Mouse (Mus musculus): ENCODE results near the gene Brd4. TPM values are rescaled to one million over a fixed set of nuclear protein-coding genes. Genes with fewer than 3 reads are reported as not detected.

The Brd4 gene
- total and polyA plus RNA-seq, 3 experiments = 12.3 to 91.4 TPM; not detected in 1

DNA sequence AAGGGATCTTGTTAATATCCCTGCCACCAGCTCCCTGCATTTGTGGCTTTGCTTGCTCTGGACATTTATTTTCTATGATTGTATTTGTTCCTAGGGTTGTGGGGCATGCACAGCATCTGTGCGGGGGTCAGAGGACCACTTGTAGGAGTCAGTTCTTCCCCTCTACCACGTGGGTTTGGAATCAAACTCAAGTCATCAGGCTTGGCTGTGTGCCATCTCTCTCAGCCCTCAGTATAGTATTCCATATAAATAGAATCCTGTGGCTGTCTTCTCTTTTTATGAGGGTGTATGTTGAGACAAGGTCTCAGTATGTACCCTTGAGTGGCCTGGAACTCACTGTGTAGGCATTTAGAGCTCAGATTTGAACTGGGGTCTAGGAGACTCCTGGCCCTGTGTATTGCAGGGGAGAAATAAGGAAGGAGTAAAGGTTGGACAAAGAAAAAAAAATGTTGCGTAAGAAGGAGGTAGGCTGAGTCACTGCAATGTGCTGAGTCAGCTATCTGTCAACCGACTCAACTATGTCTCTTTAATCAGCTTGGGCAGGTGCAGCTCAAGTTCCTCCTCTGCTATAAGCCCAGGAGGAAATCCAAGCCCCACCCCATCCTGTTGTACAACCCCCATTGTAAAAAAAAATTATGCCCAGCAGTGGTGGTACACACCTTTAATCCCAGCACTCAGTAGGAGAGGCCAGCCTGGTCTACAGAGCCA, 114.8 kb downstream of the Brd4 start:
- H3K9me3 ChIP-seq (replicated peaks; ENCODE audit: insufficient read depth, low read length) = no peaks in the 10 kb centered on the region
- peak; percentile 96 for DNase-seq (ENCODE audit: low read depth, low spot score)
- no peaks in the 10 kb centered on the region for H3K79me2 ChIP-seq (ENCODE audit: control insufficient read depth, insufficient read depth, low read length, poor library complexity)
- no peak overlapping the region for H3K4me3 ChIP-seq (ENCODE audit: control insufficient read depth in 1 of 2, insufficient read depth in 1 of 2, low read depth in 2 of 2, low read length in 2 of 2)
- peaks cover 15 to 34% of the 10 kb centered on the region in 2 experiments for H3K4me1 ChIP-seq (ENCODE audit: control insufficient read depth in 1 of 2, insufficient read depth in 2 of 2, low read length in 2 of 2)
- peak overlapping the region; percentile 84 for H3K27ac ChIP-seq (ENCODE audit: control insufficient read depth, low read depth, low read length)
- peak overlapping the region; percentile 11; the same call in 1 of the 2 replicates for H3K9ac ChIP-seq (ENCODE audit: control insufficient read depth, low read depth, low read length, poor library complexity, severe bottlenecking)
- H3K27me3 ChIP-seq (ENCODE audit: control insufficient read depth in 1 of 2, insufficient read depth in 2 of 2, low read length in 2 of 2) = no peaks in the 10 kb centered on the region
- peaks cover 0 to 27% of the 10 kb centered on the region in 2 experiments; a peak in 2 of 4 replicates for H3K36me3 ChIP-seq (ENCODE audit: control insufficient read depth in 1 of 2, insufficient read depth in 2 of 2, low read length in 2 of 2)
- TF ChIP-seq MAX (IDR thresholded peaks at IDR 0.05; ENCODE audit: low read length) (peak; percentile 72), E2F4 (IDR thresholded peaks at IDR 0.05; ENCODE audit: borderline replicate concordance, low read depth, low read length) (no peak), NRF1 (IDR thresholded peaks at IDR 0.05; ENCODE audit: insufficient read depth, low read depth, low read length, poor library complexity, severe bottlenecking) (no peak), POLR2AphosphoS5 (IDR thresholded peaks at IDR 0.05; ENCODE audit: borderline replicate concordance, low read depth, low read length) (no peak), ZC3H11A (IDR thresholded peaks at IDR 0.05; ENCODE audit: low read depth, low read length) (no peak), ZKSCAN1 (IDR thresholded peaks at IDR 0.05; ENCODE audit: low read depth, low read length) (no peak), POLR2AphosphoS2 (IDR thresholded peaks at IDR 0.05; ENCODE audit: low read length) (no peak), TBP (IDR thresholded peaks at IDR 0.05; ENCODE audit: low read depth, low read length) (no peak), MEF2A (IDR thresholded peaks at IDR 0.05; ENCODE audit: extremely low read depth, insufficient replicate concordance, low read depth, low read length, poor library complexity, severe bottlenecking) (no peak), ETS1 (IDR thresholded peaks at IDR 0.05; ENCODE audit: low read depth, low read length) (peak; percentile 96), MAFK (IDR thresholded peaks at IDR 0.05; ENCODE audit: borderline replicate concordance, low read depth, low read length) (peak; percentile 100), BHLHE40 (IDR thresholded peaks at IDR 0.05; ENCODE audit: borderline replicate concordance, low read depth, low read length) (no peak; the same call in 1 of the 2 replicates), SIN3A (IDR thresholded peaks at IDR 0.05; ENCODE audit: low read length) (peak; percentile 68), HCFC1 (IDR thresholded peaks at IDR 0.05; ENCODE audit: low read depth, low read length) (no peak), CTCF (IDR thresholded peaks at IDR 0.05 in 2 of 3, conservative IDR thresholded peaks at IDR 0.05 in 1 of 3; ENCODE audit: control insufficient read depth in 1 of 3, insufficient read depth in 1 of 3, low read depth in 2 of 3, low read length in 3 of 3, poor library complexity in 1 of 3, severe bottlenecking in 1 of 3) (no peak), ELF1 (IDR thresholded peaks at IDR 0.05; ENCODE audit: low read depth, low read length) (no peak), MAZ (IDR thresholded peaks at IDR 0.05; ENCODE audit: low read depth, low read length) (no peak), ZNF384 (IDR thresholded peaks at IDR 0.05; ENCODE audit: low read depth, low read length) (peak; percentile 93), MXI1 (IDR thresholded peaks at IDR 0.05; ENCODE audit: low read depth, low read length) (peak; percentile 58; the same call in 1 of the 2 replicates), MYB (IDR thresholded peaks at IDR 0.05; ENCODE audit: low read depth, low read length) (peak; percentile 83), USF2 (IDR thresholded peaks at IDR 0.05; ENCODE audit: borderline replicate concordance in 1 of 2, insufficient read depth in 1 of 2, low read depth in 1 of 2, low read length in 2 of 2) (no peak), USF1 (IDR thresholded peaks at IDR 0.05; ENCODE audit: low read depth, low read length) (peak; percentile 69), EP300 (IDR thresholded peaks at IDR 0.05; ENCODE audit: low read depth in 1 of 2, low read length in 2 of 2) (peak; percentile 93 to 96), JUND (IDR thresholded peaks at IDR 0.05; ENCODE audit: low read depth, low read length) (peak; percentile 86), CHD2 (IDR thresholded peaks at IDR 0.05; ENCODE audit: low read length) (no peak), TAL1 (IDR thresholded peaks at IDR 0.05; ENCODE audit: low read length) (peak; percentile 70), POLR2A (IDR thresholded peaks at IDR 0.05; ENCODE audit: control insufficient read depth in 1 of 2, insufficient read depth in 1 of 2, low read depth in 1 of 2, low read length in 2 of 2, poor library complexity in 1 of 2) (peak in 1 of 2 experiments; percentile 41; a peak in 1 of 4 replicates), MYC (IDR thresholded peaks at IDR 0.05; ENCODE audit: low read depth, low read length) (peak; percentile 80), NELFE (IDR thresholded peaks at IDR 0.05; ENCODE audit: low read depth, low read length) (no peak), TCF12 (IDR thresholded peaks at IDR 0.05; ENCODE audit: low read depth, low read length) (peak; percentile 87), RCOR1 (IDR thresholded peaks at IDR 0.05; ENCODE audit: low read depth, low read length) (peak; percentile 24), RAD21 (IDR thresholded peaks at IDR 0.05; ENCODE audit: low read depth, low read length) (no peak), GATA1 (IDR thresholded peaks at IDR 0.05; ENCODE audit: low read depth, low read length) (peak; percentile 90), CHD1 (IDR thresholded peaks at IDR 0.05; ENCODE audit: low read depth, low read length) (no peak), KAT2A (conservative IDR thresholded peaks at IDR 0.05; ENCODE audit: low read depth, low read length) (no peak), UBTF (IDR thresholded peaks at IDR 0.05; ENCODE audit: borderline replicate concordance, insufficient read depth, low read depth, low read length) (no peak)

Data from MEL (cell line).